Mouse (Mus musculus): ENCODE results near the gene Usp7. TPM values are rescaled to one million over a fixed set of nuclear protein-coding genes. Genes with fewer than 3 reads are reported as not detected.

Usp7 gene
- polyA plus RNA-seq, 1 experiment from 2014 or later: 38.8 TPM

- 72% methylated on average over 6 of the region's 6 CpGs for WGBS
- no peaks in the 10 kb centered on the region for H3K36me3 ChIP-seq (ENCODE audit: control insufficient read depth, insufficient read depth, low read length)
- peaks cover 20% of the 10 kb centered on the region for H3K4me1 ChIP-seq (ENCODE audit: control insufficient read depth, insufficient read depth, low read length)
- H3K27me3 ChIP-seq (ENCODE audit: control insufficient read depth, insufficient read depth, low read length): 0 out of 2 replicates have a peak, but pooled peaks cover 5% of the 10 kb centered on the region
- ATAC-seq (ENCODE audit: insufficient read depth, low FRiP score, low TSS enrichment): no peak
- H3K9me3 ChIP-seq (ENCODE audit: control insufficient read depth, low read length): no peaks in the 10 kb centered on the region
- H3K4me2 ChIP-seq (ENCODE audit: low read depth): no peak overlapping the region
- no peak for DNase-seq (ENCODE audit: low spot score)
- H3K4me3 ChIP-seq (ENCODE audit: low read depth, low read length): no peak overlapping the region
- no peak overlapping the region for H3K27ac ChIP-seq (ENCODE audit: low read depth, low read length)
- no peak overlapping the region for H3K9ac ChIP-seq (ENCODE audit: low read length)
These were observed 118.8 kb downstream of the Usp7 start for GRCm38 (mm10) chr16:8673343-8673742.

DNA sequence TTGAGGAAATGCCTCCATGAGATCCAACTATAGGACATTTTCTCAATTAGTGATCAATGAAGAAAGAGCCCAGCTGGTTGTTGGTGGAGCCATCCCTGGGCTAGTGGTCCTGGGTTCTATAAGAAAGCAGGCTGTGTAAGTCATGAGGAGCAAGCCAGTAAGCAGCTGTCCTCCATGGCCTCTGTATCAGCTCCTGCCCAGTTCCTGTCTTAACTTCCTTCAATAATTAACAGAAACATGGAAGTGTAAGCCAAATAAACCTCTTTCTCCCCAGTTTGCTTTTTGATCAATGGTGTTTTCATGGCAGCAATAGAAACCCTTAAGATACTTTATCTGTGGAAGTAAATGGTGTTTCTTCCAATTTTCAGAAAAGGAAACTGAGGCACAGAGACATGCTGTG is 119.3 kb downstream of the Usp7 start:
- DNase-seq (ENCODE audit: low spot score) (no peak), ATAC-seq (ENCODE audit: insufficient read depth, low FRiP score, low TSS enrichment) (no peak)
- Histone ChIP-seq H3K4me1 (ENCODE audit: control insufficient read depth, insufficient read depth, low read length) (peaks cover 24% of the 10 kb centered on the region), H3K36me3 (ENCODE audit: control insufficient read depth, insufficient read depth, low read length) (no peaks in the 10 kb centered on the region), H3K9me3 (ENCODE audit: control insufficient read depth, low read length) (no peaks in the 10 kb centered on the region), H3K4me2 (ENCODE audit: low read depth) (no peak overlapping the region; the same call in 1 of the 2 replicates), H3K27me3 (ENCODE audit: control insufficient read depth, insufficient read depth, low read length) (0 out of 2 replicates have a peak, but pooled peaks cover 5% of the 10 kb centered on the region), H3K9ac (ENCODE audit: low read length) (no peak overlapping the region), H3K27ac (ENCODE audit: low read depth, low read length) (no peak overlapping the region), H3K4me3 (ENCODE audit: low read depth, low read length) (no peak overlapping the region)

GRCm38 (mm10) chr16:8672350-8672687 is 119.8 kb downstream of the Usp7 start:
- H3K4me3 ChIP-seq (ENCODE audit: low read depth, low read length): peak overlapping the region; percentile 62
- 2% methylated on average over 18 of the region's 18 CpGs for WGBS
- H3K4me2 ChIP-seq (ENCODE audit: low read depth): peak overlapping the region; percentile 64
- DNase-seq (ENCODE audit: low spot score): no peak
- H3K4me1 ChIP-seq (ENCODE audit: control insufficient read depth, insufficient read depth, low read length): peaks cover 28% of the 10 kb centered on the region
- H3K9me3 ChIP-seq (ENCODE audit: control insufficient read depth, low read length): no peaks in the 10 kb centered on the region
- 0 out of 2 replicates have a peak, but pooled peaks cover 5% of the 10 kb centered on the region for H3K27me3 ChIP-seq (ENCODE audit: control insufficient read depth, insufficient read depth, low read length)
- no peaks in the 10 kb centered on the region for H3K36me3 ChIP-seq (ENCODE audit: control insufficient read depth, insufficient read depth, low read length)
- H3K9ac ChIP-seq (ENCODE audit: low read length): peak overlapping the region; percentile 37; the same call in 1 of the 2 replicates
- no peak overlapping the region for H3K27ac ChIP-seq (ENCODE audit: low read depth, low read length)
- ATAC-seq (ENCODE audit: insufficient read depth, low FRiP score, low TSS enrichment): no peak

GRCm38 (mm10) chr16:8671551-8672349 is 120.4 kb downstream of the Usp7 start, which contains the start of gene Carhsp1:
Gene Carhsp1, minus strand, starts transcription at chr16:8672155.
- ATAC-seq (ENCODE audit: insufficient read depth, low FRiP score, low TSS enrichment) (peak; percentile 89), DNase-seq (ENCODE audit: low spot score) (peak; percentile 97)
- no peaks in the 10 kb centered on the region for H3K9me3 ChIP-seq (ENCODE audit: control insufficient read depth, low read length)
- H3K4me3 ChIP-seq (ENCODE audit: low read depth, low read length): peak within 1 kb of the TSS; percentile 62
- H3K27me3 ChIP-seq (ENCODE audit: control insufficient read depth, insufficient read depth, low read length): 0 out of 2 replicates have a peak, but pooled peaks cover 5% of the 10 kb centered on the region
- no peaks in the 10 kb centered on the region for H3K36me3 ChIP-seq (ENCODE audit: control insufficient read depth, insufficient read depth, low read length)
- H3K4me1 ChIP-seq (ENCODE audit: control insufficient read depth, insufficient read depth, low read length): peaks cover 28% of the 10 kb centered on the region
- peak within 1 kb of the TSS; percentile 69 for H3K9ac ChIP-seq (ENCODE audit: low read length)
- peak within 1 kb of the TSS; percentile 31; the same call in 1 of the 2 replicates for H3K27ac ChIP-seq (ENCODE audit: low read depth, low read length)
- WGBS: under 1% methylated on average over 67 of the region's 67 CpGs
- peak within 1 kb of the TSS; percentile 64 for H3K4me2 ChIP-seq (ENCODE audit: low read depth)

DNA sequence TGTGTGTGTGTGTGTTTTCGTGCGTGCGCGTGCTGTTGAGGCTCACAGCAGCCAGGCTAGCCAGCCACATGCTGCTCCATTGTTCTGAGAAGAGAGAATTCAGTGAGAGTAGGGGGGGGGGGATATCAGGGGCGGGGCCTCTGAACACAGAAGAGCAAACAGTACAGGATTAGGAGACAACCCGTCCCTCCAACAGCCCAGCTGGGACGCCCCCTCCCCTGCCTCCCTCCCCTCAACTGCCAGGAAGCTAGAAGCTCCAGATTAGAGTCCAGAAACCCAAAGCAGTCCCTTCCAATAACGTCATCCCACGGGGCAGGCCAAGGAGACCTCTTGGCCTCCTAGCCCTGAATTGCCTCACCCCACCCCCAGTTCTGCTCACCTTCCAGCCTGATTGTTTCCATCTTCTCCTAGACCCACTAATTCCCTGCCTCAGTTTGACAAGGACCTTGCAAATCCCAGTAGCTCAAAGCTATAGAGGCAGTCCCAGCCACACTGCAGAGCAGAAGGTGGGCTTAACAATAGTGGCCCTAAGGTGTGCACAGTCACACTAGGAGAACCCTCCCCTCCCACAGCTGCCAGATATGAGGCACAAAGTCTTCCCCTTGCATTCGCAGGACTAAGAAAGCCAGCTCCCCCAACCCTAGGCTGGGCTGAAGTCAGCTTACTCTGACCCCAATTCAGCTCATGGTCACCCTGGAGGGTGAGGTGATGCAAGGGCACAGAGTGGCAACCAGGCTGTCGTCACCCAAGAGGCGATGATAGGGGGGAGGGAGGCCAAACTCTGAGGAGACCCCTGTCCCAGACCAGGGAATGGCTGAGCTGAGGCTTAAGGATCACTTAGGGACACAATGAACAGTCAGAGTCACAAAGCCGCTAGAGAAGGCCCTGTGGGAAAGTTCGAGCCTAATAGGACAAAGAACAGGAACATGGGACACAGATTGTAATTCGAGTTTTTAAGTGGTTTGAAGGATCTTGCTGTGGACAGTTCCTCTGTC is 121.8 kb downstream of the Usp7 start:
- Histone ChIP-seq H3K4me1 (ENCODE audit: control insufficient read depth, insufficient read depth, low read length) (peaks cover 28% of the 10 kb centered on the region), H3K9ac (ENCODE audit: low read length) (peak overlapping the region; percentile 69), H3K27ac (ENCODE audit: low read depth, low read length) (peak overlapping the region; percentile 70; the same call in 1 of the 2 replicates), H3K36me3 (ENCODE audit: control insufficient read depth, insufficient read depth, low read length) (no peaks in the 10 kb centered on the region), H3K4me2 (ENCODE audit: low read depth) (peak overlapping the region; percentile 64), H3K4me3 (ENCODE audit: low read depth, low read length) (peak overlapping the region; percentile 62), H3K27me3 (ENCODE audit: control insufficient read depth, insufficient read depth, low read length) (0 out of 2 replicates have a peak, but pooled peaks cover 5% of the 10 kb centered on the region), H3K9me3 (ENCODE audit: control insufficient read depth, low read length) (no peaks in the 10 kb centered on the region)
- 9% methylated on average over 15 of the region's 15 CpGs for WGBS
- ATAC-seq (ENCODE audit: insufficient read depth, low FRiP score, low TSS enrichment) (peak; percentile 51), DNase-seq (ENCODE audit: low spot score) (peak; percentile 68)

- Histone ChIP-seq H3K27me3 (ENCODE audit: control insufficient read depth, insufficient read depth, low read length) (0 out of 2 replicates have a peak, but pooled peaks cover 5% of the 10 kb centered on the region), H3K36me3 (ENCODE audit: control insufficient read depth, insufficient read depth, low read length) (no peaks in the 10 kb centered on the region), H3K4me2 (ENCODE audit: low read depth) (peak overlapping the region; percentile 64), H3K9me3 (ENCODE audit: control insufficient read depth, low read length) (no peaks in the 10 kb centered on the region), H3K4me3 (ENCODE audit: low read depth, low read length) (peak overlapping the region; percentile 62), H3K27ac (ENCODE audit: low read depth, low read length) (no peak overlapping the region), H3K4me1 (ENCODE audit: control insufficient read depth, insufficient read depth, low read length) (peaks cover 28% of the 10 kb centered on the region), H3K9ac (ENCODE audit: low read length) (peak overlapping the region; percentile 69)
- no peak for DNase-seq (ENCODE audit: low spot score)
- 54% methylated on average over 5 of the region's 5 CpGs for WGBS
- no peak for ATAC-seq (ENCODE audit: insufficient read depth, low FRiP score, low TSS enrichment)
These were observed 122.7 kb downstream of the Usp7 start for GRCm38 (mm10) chr16:8669432-8669831.

GRCm38 (mm10) chr16:8668386-8668785 is 123.7 kb downstream of the Usp7 start:
- Histone ChIP-seq H3K27me3 (ENCODE audit: control insufficient read depth, insufficient read depth, low read length) (0 out of 2 replicates have a peak, but pooled peaks cover 5% of the 10 kb centered on the region), H3K4me2 (ENCODE audit: low read depth) (peak overlapping the region; percentile 8), H3K9ac (ENCODE audit: low read length) (no peak overlapping the region), H3K4me1 (ENCODE audit: control insufficient read depth, insufficient read depth, low read length) (peaks cover 28% of the 10 kb centered on the region), H3K36me3 (ENCODE audit: control insufficient read depth, insufficient read depth, low read length) (no peaks in the 10 kb centered on the region; the same call in 1 of the 2 replicates), H3K9me3 (ENCODE audit: control insufficient read depth, low read length) (no peaks in the 10 kb centered on the region), H3K4me3 (ENCODE audit: low read depth, low read length) (no peak overlapping the region), H3K27ac (ENCODE audit: low read depth, low read length) (no peak overlapping the region)
- ATAC-seq (ENCODE audit: insufficient read depth, low FRiP score, low TSS enrichment): no peak
- 71% methylated on average over 2 of the region's 2 CpGs for WGBS
- no peak for DNase-seq (ENCODE audit: low spot score)

DNA sequence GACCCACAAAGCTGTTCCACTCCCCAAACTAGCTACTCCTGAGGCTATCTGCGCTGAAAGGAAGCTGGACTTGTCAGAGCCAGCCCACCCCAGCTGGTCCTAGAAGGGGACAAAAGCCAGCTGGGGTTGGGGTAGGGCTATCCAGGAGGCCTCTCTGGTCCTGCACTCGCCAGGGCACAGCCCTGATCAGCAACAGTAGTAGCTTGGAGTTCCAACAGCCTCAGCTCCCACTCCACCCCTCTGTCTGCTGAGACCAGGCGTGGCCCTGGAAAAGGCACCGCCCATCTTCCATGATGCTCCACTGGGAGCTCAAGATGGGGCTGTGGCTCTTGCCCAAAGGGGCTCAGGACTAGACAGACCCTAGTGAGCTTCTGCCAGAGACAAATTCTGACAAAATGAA is 124.3 kb downstream of the Usp7 start:
- H3K9me3 ChIP-seq (ENCODE audit: control insufficient read depth, low read length): no peaks in the 10 kb centered on the region
- peaks cover 28% of the 10 kb centered on the region for H3K4me1 ChIP-seq (ENCODE audit: control insufficient read depth, insufficient read depth, low read length)
- H3K4me3 ChIP-seq (ENCODE audit: low read depth, low read length): no peak overlapping the region
- H3K9ac ChIP-seq (ENCODE audit: low read length): no peak overlapping the region
- ATAC-seq (ENCODE audit: insufficient read depth, low FRiP score, low TSS enrichment) (no peak), DNase-seq (ENCODE audit: low spot score) (no peak)
- no peak overlapping the region for H3K27ac ChIP-seq (ENCODE audit: low read depth, low read length)
- H3K36me3 ChIP-seq (ENCODE audit: control insufficient read depth, insufficient read depth, low read length): no peaks in the 10 kb centered on the region; the same call in 1 of the 2 replicates
- WGBS: 78% methylated on average over 4 of the region's 4 CpGs
- 0 out of 2 replicates have a peak, but pooled peaks cover under 1% of the 10 kb centered on the region for H3K27me3 ChIP-seq (ENCODE audit: control insufficient read depth, insufficient read depth, low read length)
- no peak overlapping the region for H3K4me2 ChIP-seq (ENCODE audit: low read depth)

All from neural tube, embryonic 11.5 days (tissue).